Mouse (Mus musculus): ENCODE data around the gene Gna12. TPM values are rescaled to one million over a fixed set of nuclear protein-coding genes. Genes with fewer than 3 reads are reported as not detected.

The Gna12 gene
- polyA plus RNA-seq, 1 experiment from 2014 or later, result 6.9 TPM

- peak overlapping the region; percentile 76 for H3K27ac ChIP-seq (ENCODE audit: low read length)
- no peaks in the 10 kb centered on the region for H3K27me3 ChIP-seq (ENCODE audit: control insufficient read depth, insufficient read depth, low read length)
- no peak overlapping the region for H3K4me3 ChIP-seq (replicated peaks; ENCODE audit: low read length)
- H3K36me3 ChIP-seq (ENCODE audit: control insufficient read depth, insufficient read depth, low read length), result peaks cover 9% of the 10 kb centered on the region; the same call in 1 of the 2 replicates
- no peak overlapping the region for H3K4me2 ChIP-seq (ENCODE audit: low read depth, low read length)
- peaks cover 34% of the 10 kb centered on the region for H3K4me1 ChIP-seq (ENCODE audit: control insufficient read depth, insufficient read depth, low read length)
- no peaks in the 10 kb centered on the region for H3K9me3 ChIP-seq (replicated peaks; ENCODE audit: control insufficient read depth, low read length)
- no peak overlapping the region for H3K9ac ChIP-seq (ENCODE audit: low read length)
- 0 out of 2 replicates have a peak, but pooled peaks have one; percentile 2 for ATAC-seq (ENCODE audit: insufficient read depth, low FRiP score)
- 60% methylated on average over 6 of the region's 6 CpGs for WGBS
Measured at GRCm38 (mm10) chr5:140764921-140765613, 65.2 kb downstream of the Gna12 start.

- WGBS, result 77% methylated on average over 4 of the region's 4 CpGs
- Histone ChIP-seq H3K36me3 (ENCODE audit: control insufficient read depth, insufficient read depth, low read length) (peaks cover 22% of the 10 kb centered on the region), H3K4me2 (ENCODE audit: low read depth, low read length) (no peak overlapping the region), H3K27me3 (ENCODE audit: control insufficient read depth, insufficient read depth, low read length) (no peaks in the 10 kb centered on the region), H3K9me3 (replicated peaks; ENCODE audit: control insufficient read depth, low read length) (no peaks in the 10 kb centered on the region), H3K4me3 (replicated peaks; ENCODE audit: low read length) (no peak overlapping the region), H3K4me1 (ENCODE audit: control insufficient read depth, insufficient read depth, low read length) (peaks cover 12% of the 10 kb centered on the region), H3K9ac (ENCODE audit: low read length) (no peak overlapping the region), H3K27ac (ENCODE audit: low read length) (no peak overlapping the region)
- ATAC-seq (ENCODE audit: insufficient read depth, low FRiP score), result no peak
Measured at GRCm38 (mm10) chr5:140762540-140762939, 67.7 kb downstream of the Gna12 start.

DNA sequence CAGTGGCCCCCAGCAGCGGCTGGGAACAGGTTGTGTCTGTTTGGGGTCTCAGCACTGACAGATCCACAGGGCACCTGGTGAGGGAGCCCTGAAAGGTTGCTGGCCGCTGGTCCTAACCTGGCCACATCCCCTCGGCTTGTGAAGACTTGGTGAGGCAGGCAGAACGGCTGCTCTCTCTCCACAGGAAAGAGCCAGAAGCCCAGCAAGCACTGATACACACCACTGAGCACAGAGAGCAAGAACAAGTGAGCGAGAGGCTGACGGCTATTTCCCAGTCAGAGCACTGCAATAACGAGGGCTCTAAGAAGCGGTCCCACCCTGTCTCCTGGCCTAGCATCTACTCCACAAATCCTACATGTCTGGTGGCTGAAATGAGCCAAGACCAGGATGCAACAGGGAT, 71.4 kb downstream of the Gna12 start:
- 87% methylated on average over 8 of the region's 8 CpGs for WGBS
- no peak for ATAC-seq (ENCODE audit: insufficient read depth, low FRiP score)
- Histone ChIP-seq H3K27me3 (ENCODE audit: control insufficient read depth, insufficient read depth, low read length) (no peaks in the 10 kb centered on the region), H3K4me3 (replicated peaks; ENCODE audit: low read length) (no peak overlapping the region), H3K27ac (ENCODE audit: low read length) (no peak overlapping the region), H3K9ac (ENCODE audit: low read length) (no peak overlapping the region), H3K36me3 (ENCODE audit: control insufficient read depth, insufficient read depth, low read length) (peaks cover 22% of the 10 kb centered on the region), H3K9me3 (replicated peaks; ENCODE audit: control insufficient read depth, low read length) (no peaks in the 10 kb centered on the region), H3K4me2 (ENCODE audit: low read depth, low read length) (no peak overlapping the region), H3K4me1 (ENCODE audit: control insufficient read depth, insufficient read depth, low read length) (peaks cover 5% of the 10 kb centered on the region; the same call in 1 of the 2 replicates)

GRCm38 (mm10) chr5:140753223-140753622, 77.0 kb downstream of the Gna12 start:
- Histone ChIP-seq H3K4me3 (replicated peaks; ENCODE audit: low read length) (no peak overlapping the region), H3K4me1 (ENCODE audit: control insufficient read depth, insufficient read depth, low read length) (peaks cover 11% of the 10 kb centered on the region), H3K36me3 (ENCODE audit: control insufficient read depth, insufficient read depth, low read length) (no peaks in the 10 kb centered on the region), H3K27ac (ENCODE audit: low read length) (no peak overlapping the region), H3K4me2 (ENCODE audit: low read depth, low read length) (no peak overlapping the region), H3K9ac (ENCODE audit: low read length) (no peak overlapping the region), H3K27me3 (ENCODE audit: control insufficient read depth, insufficient read depth, low read length) (no peaks in the 10 kb centered on the region), H3K9me3 (replicated peaks; ENCODE audit: control insufficient read depth, low read length) (peaks cover 5% of the 10 kb centered on the region; the same call in 1 of the 2 replicates)
- 72% methylated on average over 5 of the region's 5 CpGs for WGBS
- no peak for ATAC-seq (ENCODE audit: insufficient read depth, low FRiP score)

GRCm38 (mm10) chr5:140752639-140753038, 77.6 kb downstream of the Gna12 start:
- Histone ChIP-seq H3K27me3 (ENCODE audit: control insufficient read depth, insufficient read depth, low read length) (no peaks in the 10 kb centered on the region), H3K9ac (ENCODE audit: low read length) (no peak overlapping the region), H3K4me2 (ENCODE audit: low read depth, low read length) (no peak overlapping the region), H3K27ac (ENCODE audit: low read length) (no peak overlapping the region), H3K36me3 (ENCODE audit: control insufficient read depth, insufficient read depth, low read length) (no peaks in the 10 kb centered on the region), H3K4me3 (replicated peaks; ENCODE audit: low read length) (no peak overlapping the region), H3K9me3 (replicated peaks; ENCODE audit: control insufficient read depth, low read length) (peaks cover 5% of the 10 kb centered on the region; the same call in 1 of the 2 replicates), H3K4me1 (ENCODE audit: control insufficient read depth, insufficient read depth, low read length) (peaks cover 11% of the 10 kb centered on the region)
- ATAC-seq (ENCODE audit: insufficient read depth, low FRiP score), result no peak
- 92% methylated on average over 3 of the region's 3 CpGs for WGBS

GRCm38 (mm10) chr5:140752041-140752440, 78.2 kb downstream of the Gna12 start:
- H3K4me3 ChIP-seq (replicated peaks; ENCODE audit: low read length), result no peak overlapping the region
- no peak for ATAC-seq (ENCODE audit: insufficient read depth, low FRiP score)
- peaks cover 11% of the 10 kb centered on the region for H3K4me1 ChIP-seq (ENCODE audit: control insufficient read depth, insufficient read depth, low read length)
- no peaks in the 10 kb centered on the region for H3K36me3 ChIP-seq (ENCODE audit: control insufficient read depth, insufficient read depth, low read length)
- 94% methylated on average over 15 of the region's 15 CpGs for WGBS
- H3K27me3 ChIP-seq (ENCODE audit: control insufficient read depth, insufficient read depth, low read length), result no peaks in the 10 kb centered on the region
- no peak overlapping the region for H3K27ac ChIP-seq (ENCODE audit: low read length)
- H3K4me2 ChIP-seq (ENCODE audit: low read depth, low read length), result no peak overlapping the region
- H3K9me3 ChIP-seq (replicated peaks; ENCODE audit: control insufficient read depth, low read length), result peaks cover 5% of the 10 kb centered on the region; the same call in 1 of the 2 replicates
- no peak overlapping the region for H3K9ac ChIP-seq (ENCODE audit: low read length)

- Histone ChIP-seq H3K4me1 (ENCODE audit: control insufficient read depth, insufficient read depth, low read length) (peaks cover 6% of the 10 kb centered on the region), H3K27ac (ENCODE audit: low read length) (no peak overlapping the region), H3K4me3 (replicated peaks; ENCODE audit: low read length) (no peak overlapping the region), H3K36me3 (ENCODE audit: control insufficient read depth, insufficient read depth, low read length) (no peaks in the 10 kb centered on the region), H3K27me3 (ENCODE audit: control insufficient read depth, insufficient read depth, low read length) (no peaks in the 10 kb centered on the region), H3K9ac (ENCODE audit: low read length) (no peak overlapping the region), H3K9me3 (replicated peaks; ENCODE audit: control insufficient read depth, low read length) (peaks cover 5% of the 10 kb centered on the region; the same call in 1 of the 2 replicates), H3K4me2 (ENCODE audit: low read depth, low read length) (no peak overlapping the region)
- WGBS, result 0% methylated on average over 1 of the region's 2 CpGs
- ATAC-seq (ENCODE audit: insufficient read depth, low FRiP score), result no peak
Measured at GRCm38 (mm10) chr5:140750925-140751324, 79.3 kb downstream of the Gna12 start.

DNA sequence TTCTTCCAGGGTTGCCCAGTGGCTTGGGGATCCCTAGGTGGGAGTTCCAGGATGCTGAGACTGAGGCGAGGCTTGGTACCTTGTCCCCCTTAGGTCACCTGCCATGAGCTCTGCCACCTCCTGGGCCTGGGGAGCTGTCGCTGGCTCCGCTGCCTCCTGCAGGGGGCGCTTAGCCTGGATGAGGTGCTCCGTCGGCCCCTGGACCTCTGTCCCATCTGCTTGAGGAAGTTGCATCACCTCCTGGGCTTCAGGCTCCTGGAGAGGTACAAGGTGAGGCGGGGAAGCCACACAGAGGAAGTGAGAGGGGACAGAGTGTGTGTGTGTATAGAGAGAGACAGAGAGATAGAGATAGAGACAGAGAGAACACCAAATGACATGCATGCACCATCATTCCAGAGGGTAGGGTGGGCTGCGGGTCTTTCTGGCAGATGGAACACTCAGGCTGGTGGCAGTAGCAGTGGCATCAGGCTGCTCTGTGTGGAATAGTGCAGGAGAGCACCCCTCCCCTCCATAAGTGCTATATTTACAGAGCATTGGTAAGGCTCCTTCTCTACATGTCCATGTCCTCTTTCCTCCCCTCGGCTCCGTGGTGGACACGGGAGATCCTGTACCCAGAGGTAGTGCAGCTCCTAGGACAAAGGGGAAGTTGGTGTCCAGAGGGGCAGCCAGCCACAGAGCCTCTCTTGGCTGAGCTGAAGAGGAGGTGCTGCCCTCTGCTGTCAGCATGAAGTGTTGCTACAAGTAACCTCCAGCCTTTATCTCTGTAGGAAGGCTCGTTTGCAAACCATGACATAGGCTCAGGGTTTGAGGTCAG, 81.0 kb downstream of the Gna12 start:
- peaks cover 6% of the 10 kb centered on the region for H3K4me1 ChIP-seq (ENCODE audit: control insufficient read depth, insufficient read depth, low read length)
- peak overlapping the region; percentile 37 for H3K4me3 ChIP-seq (replicated peaks; ENCODE audit: low read length)
- WGBS, result 14% methylated on average over 12 of the region's 12 CpGs
- H3K9me3 ChIP-seq (replicated peaks; ENCODE audit: control insufficient read depth, low read length), result peaks cover 5% of the 10 kb centered on the region; the same call in 1 of the 2 replicates
- no peaks in the 10 kb centered on the region for H3K27me3 ChIP-seq (ENCODE audit: control insufficient read depth, insufficient read depth, low read length)
- H3K36me3 ChIP-seq (ENCODE audit: control insufficient read depth, insufficient read depth, low read length), result no peaks in the 10 kb centered on the region
- H3K4me2 ChIP-seq (ENCODE audit: low read depth, low read length), result peak overlapping the region; percentile 58
- H3K27ac ChIP-seq (ENCODE audit: low read length), result no peak overlapping the region
- ATAC-seq (ENCODE audit: insufficient read depth, low FRiP score), result peak; percentile 71
- peak overlapping the region; percentile 67 for H3K9ac ChIP-seq (ENCODE audit: low read length)

- Histone ChIP-seq H3K27me3 (ENCODE audit: control insufficient read depth, insufficient read depth, low read length) (no peaks in the 10 kb centered on the region), H3K4me1 (ENCODE audit: control insufficient read depth, insufficient read depth, low read length) (peaks cover 6% of the 10 kb centered on the region), H3K9me3 (replicated peaks; ENCODE audit: control insufficient read depth, low read length) (peaks cover 5% of the 10 kb centered on the region; the same call in 1 of the 2 replicates), H3K36me3 (ENCODE audit: control insufficient read depth, insufficient read depth, low read length) (no peaks in the 10 kb centered on the region), H3K27ac (ENCODE audit: low read length) (no peak overlapping the region; the same call in 1 of the 2 replicates), H3K9ac (ENCODE audit: low read length) (no peak overlapping the region), H3K4me2 (ENCODE audit: low read depth, low read length) (no peak overlapping the region), H3K4me3 (replicated peaks; ENCODE audit: low read length) (no peak overlapping the region)
- ATAC-seq (ENCODE audit: insufficient read depth, low FRiP score), result no peak
- WGBS, result 76% methylated on average over 10 of the region's 10 CpGs
Measured at GRCm38 (mm10) chr5:140748425-140748824, 81.8 kb downstream of the Gna12 start.
